8 mouse cellular contexts compared by ENCODE assay signal in the genomic region with DNA sequence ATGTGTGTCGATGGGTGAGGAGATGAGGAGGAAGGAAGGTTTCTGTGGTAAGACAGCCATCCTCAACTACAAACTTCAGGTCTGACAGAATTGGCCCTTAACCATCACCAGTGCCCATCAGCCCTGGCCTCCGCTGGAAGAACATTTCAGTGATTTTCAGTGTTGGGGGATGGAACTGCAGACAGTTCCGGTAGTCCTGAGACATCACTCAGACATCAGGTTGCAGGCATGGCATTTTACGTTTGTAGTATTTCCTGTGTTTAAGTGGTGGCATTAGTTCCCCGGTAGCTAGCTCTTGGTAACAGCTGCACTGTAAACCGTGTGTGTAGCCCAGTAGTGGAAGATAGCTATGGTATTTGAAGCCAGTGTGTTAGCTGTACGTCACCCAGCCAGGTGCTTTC. TPM values are rescaled to one million over a fixed set of nuclear protein-coding genes. Genes with fewer than 3 reads are reported as not detected.
A peak's percentile ranks its signal among the peaks of the same experiment; 100 is the strongest.
DNase-seq lines count a peak whose midpoint lies in the region; ATAC-seq and TF ChIP-seq lines count a peak whose summit lies in the region.

No protein-coding gene starts in this region.

- peak overlapping the region; percentile 89 for H3K4me2 ChIP-seq in hindbrain, embryonic 16.5 days (ENCODE audit: low read length)
- H3K4me2 ChIP-seq in midbrain, postnatal 0 days (ENCODE audit: low read depth, low read length, poor library complexity, severe bottlenecking), result peak overlapping the region; percentile 96

- H3K27me3 ChIP-seq in heart, embryonic 10.5 days (ENCODE audit: insufficient read depth, poor library complexity, severe bottlenecking), result no peaks in the 10 kb centered on the region
- no peaks in the 10 kb centered on the region for H3K27me3 ChIP-seq in hindbrain, embryonic 16.5 days (replicated peaks; ENCODE audit: control insufficient read depth, insufficient read depth, low read length)
- H3K27me3 ChIP-seq in midbrain, postnatal 0 days (ENCODE audit: insufficient read depth, low read length), result no peaks in the 10 kb centered on the region

- peaks cover 38% of the 10 kb centered on the region for H3K36me3 ChIP-seq in heart, embryonic 10.5 days
- no peaks in the 10 kb centered on the region for H3K36me3 ChIP-seq in hindbrain, embryonic 16.5 days (ENCODE audit: control insufficient read depth, insufficient read depth, low read length)
- no peaks in the 10 kb centered on the region; the same call in 1 of the 2 replicates for H3K36me3 ChIP-seq in midbrain, postnatal 0 days (ENCODE audit: insufficient read depth, low read length)

- peaks cover 68% of the 10 kb centered on the region for H3K4me1 ChIP-seq in heart, embryonic 10.5 days
- H3K4me1 ChIP-seq in hindbrain, embryonic 16.5 days (ENCODE audit: control insufficient read depth, insufficient read depth, low read depth, low read length), result peaks cover 39% of the 10 kb centered on the region
- H3K4me1 ChIP-seq in midbrain, postnatal 0 days (ENCODE audit: insufficient read depth, low read length), result peaks cover 23% of the 10 kb centered on the region

- H3K9ac ChIP-seq in hindbrain, embryonic 16.5 days (ENCODE audit: low read depth, low read length), result peak overlapping the region; percentile 100
- H3K9ac ChIP-seq in midbrain, postnatal 0 days (replicated peaks; ENCODE audit: low read length, poor library complexity, severe bottlenecking), result peak overlapping the region; percentile 44

- no peak for ATAC-seq in hindbrain, embryonic 16.5 days
- ATAC-seq in midbrain, postnatal 0 days (ENCODE audit: low FRiP score), result no peak
- no peak for ATAC-seq in frontal cortex, adult (ENCODE audit: low TSS enrichment)

- no peak for TF ChIP-seq CTCF in midbrain, postnatal 0 days (IDR thresholded peaks at IDR 0.05)

- H3K27ac ChIP-seq in heart, embryonic 10.5 days, result no peak overlapping the region
- H3K27ac ChIP-seq in hindbrain, embryonic 16.5 days (ENCODE audit: low read depth, low read length), result no peak overlapping the region
- H3K27ac ChIP-seq in midbrain, postnatal 0 days (ENCODE audit: low read depth, low read length), result no peak overlapping the region

- 49% methylated on average over 7 of the region's 7 CpGs for WGBS in heart, embryonic 10.5 days
- WGBS in hindbrain, embryonic 16.5 days, result 58% methylated on average over 7 of the region's 7 CpGs
- 60% methylated on average over 7 of the region's 7 CpGs for WGBS in midbrain, postnatal 0 days

- no peaks in the 10 kb centered on the region for H3K9me3 ChIP-seq in heart, embryonic 10.5 days
- no peaks in the 10 kb centered on the region for H3K9me3 ChIP-seq in hindbrain, embryonic 16.5 days (ENCODE audit: control insufficient read depth, low read length)
- no peaks in the 10 kb centered on the region for H3K9me3 ChIP-seq in midbrain, postnatal 0 days (ENCODE audit: low read length)

- no peak for DNase-seq in heart, embryonic 10.5 days (ENCODE audit: low spot score)
- DNase-seq in heart, adult 8-10 months (ENCODE audit: low spot score), result no peak
- DNase-seq in T-cell, adult 2 months (ENCODE audit: low spot score), result peak; percentile 74
- no peak for DNase-seq in midbrain, postnatal 0 days (ENCODE audit: low spot score)
- no peak for DNase-seq in left cerebral cortex, adult 11 months (ENCODE audit: low spot score)
- DNase-seq in right cerebral cortex, postnatal 36 days (ENCODE audit: low spot score in 2 of 2), result no peak

- H3K4me3 ChIP-seq in heart, embryonic 10.5 days, result peak overlapping the region; percentile 85
- H3K4me3 ChIP-seq in hindbrain, embryonic 16.5 days (ENCODE audit: low read length), result peak overlapping the region; percentile 96
- peak overlapping the region; percentile 86 for H3K4me3 ChIP-seq in midbrain, postnatal 0 days (ENCODE audit: low read depth, low read length)

RNA-seq across cellular contexts. Expression of gene Plcg1, which starts 2.0 kb away (rescaled TPM):
- polyA plus RNA-seq in heart, embryonic 10.5 days (2016; fragmentation: Nextera tagmentation; extraction: Ambion mirVana), result 37.5 and 44.9 TPM in 2 replicates
- total RNA-seq in heart, adult 8-10 months (2022), result 10 to 100 TPM; 44.8 to 66.1 (median 52.9) TPM
- polyA plus RNA-seq in hindbrain, embryonic 16.5 days (2015; fragmentation: Nextera tagmentation; extraction: Ambion mirVana), result 41.5 and 54.8 TPM in 2 replicates
- total RNA-seq in midbrain, postnatal 0 days (2014; rRNA removed), result 88.7 and 134 TPM in 2 replicates
- polyA plus RNA-seq in midbrain, postnatal 0 days (2015; fragmentation: Nextera tagmentation; extraction: Ambion mirVana), result 38.0 and 45.2 TPM in 2 replicates
